Mouse (Mus musculus): ENCODE measurements around the gene Asic1. TPM values are rescaled to one million over a fixed set of nuclear protein-coding genes. Genes with fewer than 3 reads are reported as not detected.

Gene Asic1
- polyA plus RNA-seq, 1 experiment from 2014 or later: 3.9 TPM

GRCm38 (mm10) chr15:99684156-99684555, 14.0 kb downstream of the Asic1 start:
- 88% methylated on average over 5 of the region's 5 CpGs for WGBS
- H3K9me3 ChIP-seq (ENCODE audit: control insufficient read depth, low read length): no peaks in the 10 kb centered on the region
- H3K27ac ChIP-seq (ENCODE audit: low read depth, low read length): no peak overlapping the region
- H3K4me3 ChIP-seq (ENCODE audit: low read depth, low read length): no peak overlapping the region
- H3K4me1 ChIP-seq (replicated peaks; ENCODE audit: control insufficient read depth, insufficient read depth, low read length): no peaks in the 10 kb centered on the region
- H3K27me3 ChIP-seq (ENCODE audit: control insufficient read depth, insufficient read depth, low read length): no peaks in the 10 kb centered on the region
- ATAC-seq (replicated peaks; ENCODE audit: low FRiP score): no peak
- no peak for DNase-seq (ENCODE audit: low spot score)
- no peak overlapping the region for H3K4me2 ChIP-seq (ENCODE audit: low read depth, low read length, severe bottlenecking)
- H3K9ac ChIP-seq (ENCODE audit: low read length): no peak overlapping the region
- H3K36me3 ChIP-seq (ENCODE audit: control insufficient read depth, insufficient read depth, low read length): no peaks in the 10 kb centered on the region

GRCm38 (mm10) chr15:99688712-99689111, 18.5 kb downstream of the Asic1 start:
- no peak overlapping the region for H3K9ac ChIP-seq (ENCODE audit: low read length)
- peak; percentile 44; the same call in 1 of the 2 replicates for ATAC-seq (replicated peaks; ENCODE audit: low FRiP score)
- H3K4me3 ChIP-seq (ENCODE audit: low read depth, low read length): no peak overlapping the region
- H3K27ac ChIP-seq (ENCODE audit: low read depth, low read length): no peak overlapping the region
- H3K36me3 ChIP-seq (ENCODE audit: control insufficient read depth, insufficient read depth, low read length): no peaks in the 10 kb centered on the region
- peak; percentile 80 for DNase-seq (ENCODE audit: low spot score)
- H3K27me3 ChIP-seq (ENCODE audit: control insufficient read depth, insufficient read depth, low read length): no peaks in the 10 kb centered on the region
- H3K9me3 ChIP-seq (ENCODE audit: control insufficient read depth, low read length): no peaks in the 10 kb centered on the region
- no peak overlapping the region for H3K4me2 ChIP-seq (ENCODE audit: low read depth, low read length, severe bottlenecking)
- H3K4me1 ChIP-seq (replicated peaks; ENCODE audit: control insufficient read depth, insufficient read depth, low read length): peaks cover 2% of the 10 kb centered on the region; the same call in 1 of the 2 replicates
- 8% methylated on average over 4 of the region's 4 CpGs for WGBS

DNA sequence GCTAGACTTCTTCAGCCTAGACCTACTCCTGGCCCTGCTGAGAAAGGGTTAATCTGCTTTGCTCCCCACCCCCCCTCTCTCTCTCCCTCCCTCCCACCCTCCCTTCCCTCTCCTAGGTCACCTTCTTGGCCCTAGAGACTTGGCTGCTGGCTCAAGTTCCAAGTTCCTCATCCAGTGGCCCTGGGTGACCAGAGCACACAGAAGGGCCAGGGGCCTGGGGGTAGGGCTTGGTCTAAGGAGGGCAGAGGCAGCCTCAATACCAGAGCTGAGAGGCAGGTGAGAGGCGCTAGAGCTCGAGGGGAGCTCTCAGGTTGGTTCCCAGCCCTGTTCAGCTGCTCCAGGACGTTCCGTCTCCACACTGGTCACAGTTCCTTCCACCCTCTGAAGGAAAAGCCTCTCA, 20.8 kb downstream of the Asic1 start:
- H3K4me1 ChIP-seq (replicated peaks; ENCODE audit: control insufficient read depth, insufficient read depth, low read length): peaks cover 2% of the 10 kb centered on the region; the same call in 1 of the 2 replicates
- H3K9ac ChIP-seq (ENCODE audit: low read length): no peak overlapping the region
- no peaks in the 10 kb centered on the region for H3K27me3 ChIP-seq (ENCODE audit: control insufficient read depth, insufficient read depth, low read length)
- DNase-seq (ENCODE audit: low spot score): no peak
- WGBS: 18% methylated on average over 4 of the region's 4 CpGs
- no peak overlapping the region for H3K4me3 ChIP-seq (ENCODE audit: low read depth, low read length)
- H3K4me2 ChIP-seq (ENCODE audit: low read depth, low read length, severe bottlenecking): no peak overlapping the region
- no peak overlapping the region for H3K27ac ChIP-seq (ENCODE audit: low read depth, low read length)
- H3K36me3 ChIP-seq (ENCODE audit: control insufficient read depth, insufficient read depth, low read length): no peaks in the 10 kb centered on the region
- ATAC-seq (replicated peaks; ENCODE audit: low FRiP score): no peak
- no peaks in the 10 kb centered on the region for H3K9me3 ChIP-seq (ENCODE audit: control insufficient read depth, low read length)

GRCm38 (mm10) chr15:99691976-99692375, 21.8 kb downstream of the Asic1 start:
- Histone ChIP-seq H3K36me3 (ENCODE audit: control insufficient read depth, insufficient read depth, low read length) (no peaks in the 10 kb centered on the region), H3K27ac (ENCODE audit: low read depth, low read length) (no peak overlapping the region), H3K9me3 (ENCODE audit: control insufficient read depth, low read length) (no peaks in the 10 kb centered on the region), H3K4me1 (replicated peaks; ENCODE audit: control insufficient read depth, insufficient read depth, low read length) (peaks cover 2% of the 10 kb centered on the region; the same call in 1 of the 2 replicates), H3K4me3 (ENCODE audit: low read depth, low read length) (no peak overlapping the region), H3K4me2 (ENCODE audit: low read depth, low read length, severe bottlenecking) (no peak overlapping the region), H3K9ac (ENCODE audit: low read length) (no peak overlapping the region), H3K27me3 (ENCODE audit: control insufficient read depth, insufficient read depth, low read length) (no peaks in the 10 kb centered on the region)
- DNase-seq (ENCODE audit: low spot score) (no peak), ATAC-seq (replicated peaks; ENCODE audit: low FRiP score) (no peak)
- WGBS: 66% methylated on average over 9 of the region's 9 CpGs

- DNase-seq (ENCODE audit: low spot score) (no peak), ATAC-seq (replicated peaks; ENCODE audit: low FRiP score) (no peak)
- Histone ChIP-seq H3K27me3 (ENCODE audit: control insufficient read depth, insufficient read depth, low read length) (no peaks in the 10 kb centered on the region; the same call in 1 of the 2 replicates), H3K9me3 (ENCODE audit: control insufficient read depth, low read length) (no peaks in the 10 kb centered on the region), H3K4me1 (replicated peaks; ENCODE audit: control insufficient read depth, insufficient read depth, low read length) (no peaks in the 10 kb centered on the region; the same call in 1 of the 2 replicates), H3K4me3 (ENCODE audit: low read depth, low read length) (no peak overlapping the region), H3K36me3 (ENCODE audit: control insufficient read depth, insufficient read depth, low read length) (no peaks in the 10 kb centered on the region), H3K9ac (ENCODE audit: low read length) (no peak overlapping the region), H3K27ac (ENCODE audit: low read depth, low read length) (no peak overlapping the region), H3K4me2 (ENCODE audit: low read depth, low read length, severe bottlenecking) (no peak overlapping the region)
- 46% methylated on average over 2 of the region's 2 CpGs for WGBS
Measured at GRCm38 (mm10) chr15:99697309-99697708, 27.1 kb downstream of the Asic1 start.

GRCm38 (mm10) chr15:99698533-99699085, 28.4 kb downstream of the Asic1 start:
- H3K27me3 ChIP-seq (ENCODE audit: control insufficient read depth, insufficient read depth, low read length): no peaks in the 10 kb centered on the region; the same call in 1 of the 2 replicates
- no peak overlapping the region for H3K9ac ChIP-seq (ENCODE audit: low read length)
- no peak for DNase-seq (ENCODE audit: low spot score)
- no peak overlapping the region for H3K4me2 ChIP-seq (ENCODE audit: low read depth, low read length, severe bottlenecking)
- H3K4me1 ChIP-seq (replicated peaks; ENCODE audit: control insufficient read depth, insufficient read depth, low read length): peaks cover 6% of the 10 kb centered on the region
- H3K27ac ChIP-seq (ENCODE audit: low read depth, low read length): no peak overlapping the region
- no peak for ATAC-seq (replicated peaks; ENCODE audit: low FRiP score)
- H3K36me3 ChIP-seq (ENCODE audit: control insufficient read depth, insufficient read depth, low read length): no peaks in the 10 kb centered on the region
- 38% methylated on average over 20 of the region's 20 CpGs for WGBS
- H3K9me3 ChIP-seq (ENCODE audit: control insufficient read depth, low read length): no peaks in the 10 kb centered on the region
- no peak overlapping the region for H3K4me3 ChIP-seq (ENCODE audit: low read depth, low read length)

DNA sequence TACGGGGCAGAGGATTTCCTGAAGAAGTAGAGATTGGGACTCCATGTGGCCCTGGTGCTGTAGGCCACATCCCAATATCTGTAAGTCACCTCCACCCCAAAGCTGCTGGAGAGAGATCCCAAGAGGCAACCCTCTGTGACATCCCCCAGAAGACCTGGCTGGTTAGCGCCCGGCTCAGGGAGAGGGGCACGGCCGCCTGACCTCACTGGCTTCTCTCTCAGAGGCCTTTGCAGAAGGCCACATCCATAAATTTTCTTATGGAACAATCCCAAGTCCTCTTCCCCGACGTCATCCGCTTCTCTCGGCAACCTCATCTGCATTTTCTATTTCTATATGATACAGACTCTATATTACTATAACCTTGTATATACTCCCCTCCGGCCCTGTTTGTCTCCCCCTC, 29.5 kb downstream of the Asic1 start:
- no peak overlapping the region for H3K9ac ChIP-seq (ENCODE audit: low read length)
- H3K27me3 ChIP-seq (ENCODE audit: control insufficient read depth, insufficient read depth, low read length): no peaks in the 10 kb centered on the region; the same call in 1 of the 2 replicates
- 88% methylated on average over 10 of the region's 10 CpGs for WGBS
- DNase-seq (ENCODE audit: low spot score) (no peak), ATAC-seq (replicated peaks; ENCODE audit: low FRiP score) (no peak)
- no peak overlapping the region for H3K27ac ChIP-seq (ENCODE audit: low read depth, low read length)
- H3K9me3 ChIP-seq (ENCODE audit: control insufficient read depth, low read length): no peaks in the 10 kb centered on the region
- H3K4me1 ChIP-seq (replicated peaks; ENCODE audit: control insufficient read depth, insufficient read depth, low read length): peaks cover 17% of the 10 kb centered on the region
- H3K4me3 ChIP-seq (ENCODE audit: low read depth, low read length): no peak overlapping the region
- no peak overlapping the region for H3K4me2 ChIP-seq (ENCODE audit: low read depth, low read length, severe bottlenecking)
- no peaks in the 10 kb centered on the region for H3K36me3 ChIP-seq (ENCODE audit: control insufficient read depth, insufficient read depth, low read length)

DNA sequence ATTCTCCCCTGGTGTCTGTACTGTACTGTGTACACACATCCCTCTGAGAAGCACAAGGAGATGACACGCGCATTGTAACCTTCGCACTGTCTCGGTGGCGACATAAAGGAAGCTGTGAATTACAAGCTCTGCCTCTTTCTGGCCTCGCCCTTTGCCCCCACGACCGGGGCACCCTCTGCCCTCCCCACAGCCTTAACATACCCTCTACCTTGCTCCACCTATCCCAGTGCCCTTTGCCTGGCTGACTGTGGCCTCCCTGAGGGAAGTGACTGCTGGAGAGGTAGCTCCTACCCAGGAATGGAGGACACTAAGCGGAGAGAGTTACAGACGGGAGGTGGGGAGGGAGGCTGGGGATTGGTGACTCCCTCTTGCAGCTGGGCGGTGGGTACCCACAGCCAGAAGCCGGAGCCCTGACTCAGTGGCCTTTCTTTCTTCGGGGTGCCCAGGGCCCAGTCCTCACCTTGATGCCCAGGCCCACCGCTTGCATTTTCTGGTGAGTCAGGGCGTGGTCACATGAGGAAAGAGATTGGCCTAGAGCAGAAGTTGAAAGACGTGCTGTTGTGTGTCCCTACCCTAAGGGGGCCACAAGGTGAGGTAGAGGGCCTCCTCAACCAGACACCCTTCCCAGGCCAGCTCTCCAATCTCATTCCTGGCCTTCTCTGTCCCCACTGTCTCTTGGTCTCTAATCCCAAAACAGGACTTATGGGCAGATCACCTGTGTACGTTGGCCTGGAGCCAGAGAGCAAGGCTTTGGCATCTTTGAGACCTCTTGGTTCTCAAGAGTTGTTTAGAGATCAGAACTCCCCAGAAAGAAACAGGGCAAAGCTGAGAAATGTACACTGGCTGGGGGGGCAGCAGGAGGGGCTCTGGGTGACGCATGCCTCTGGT, 30.3 kb downstream of the Asic1 start:
- Histone ChIP-seq H3K9ac (ENCODE audit: low read length) (no peak overlapping the region), H3K4me2 (ENCODE audit: low read depth, low read length, severe bottlenecking) (no peak overlapping the region), H3K9me3 (ENCODE audit: control insufficient read depth, low read length) (no peaks in the 10 kb centered on the region), H3K4me1 (replicated peaks; ENCODE audit: control insufficient read depth, insufficient read depth, low read length) (peaks cover 18% of the 10 kb centered on the region), H3K27me3 (ENCODE audit: control insufficient read depth, insufficient read depth, low read length) (no peaks in the 10 kb centered on the region; the same call in 1 of the 2 replicates), H3K27ac (ENCODE audit: low read depth, low read length) (no peak overlapping the region), H3K36me3 (ENCODE audit: control insufficient read depth, insufficient read depth, low read length) (no peaks in the 10 kb centered on the region), H3K4me3 (ENCODE audit: low read depth, low read length) (no peak overlapping the region)
- 88% methylated on average over 18 of the region's 18 CpGs for WGBS
- no peak for ATAC-seq (replicated peaks; ENCODE audit: low FRiP score)
- no peak for DNase-seq (ENCODE audit: low spot score)

Measured in forebrain, embryonic 11.5 days (tissue).